Mouse (Mus musculus) liver (tissue): ENCODE measurements around the gene Vmn1r19.
"Not testable (repeated sequence)": the region's sequence is repeated elsewhere in the genome, so short reads cannot be mapped to it uniquely, and the experiment has no call there.

ENCODE experiments used
- DNase-seq: peaks from one replicate; pipeline ENCODE4 v3.0.0-alpha.2; 2020; ENCODE audit warnings: mixed read lengths

Vmn1r19 gene

GRCm38 (mm10) chr6:57403480-57403879 is at the start of gene Vmn1r19:
Gene Vmn1r19, plus strand, starts transcription at chr6:57403780.
- not testable (repeated sequence) for DNase-seq

DNA sequence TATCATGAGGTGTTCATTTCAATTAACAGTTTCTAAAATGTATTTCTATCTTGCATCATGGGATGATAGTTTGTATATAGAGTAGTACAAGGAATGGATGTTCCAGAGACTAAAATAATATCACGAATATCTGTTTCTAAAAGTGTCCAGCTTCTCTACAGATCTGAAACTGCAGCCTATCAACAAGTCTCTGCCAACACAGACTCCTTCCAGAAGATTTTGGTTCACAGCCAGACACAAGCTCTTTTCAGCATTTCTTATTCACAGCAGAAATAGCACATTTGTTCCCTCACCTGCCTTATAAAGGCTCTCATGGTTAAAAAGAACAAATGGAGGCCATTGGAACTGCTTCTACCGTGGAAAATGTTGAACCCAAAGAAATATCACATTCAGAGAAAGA is 46.7 kb upstream of the Vmn1r19 start:
- DNase-seq, result no peak

GRCm38 (mm10) chr6:57363627-57364026 is 40.0 kb upstream of the Vmn1r19 start, which contains the start of gene Vmn1r17:
Gene Vmn1r17, minus strand, starts transcription at chr6:57363727.
- no peak for DNase-seq

- not testable (repeated sequence) for DNase-seq
Observed at GRCm38 (mm10) chr6:57365866-57366265, 37.7 kb upstream of the Vmn1r19 start.

- DNase-seq, result no peak
Observed at GRCm38 (mm10) chr6:57367496-57367895, 36.1 kb upstream of the Vmn1r19 start.

- no peak for DNase-seq
Observed at GRCm38 (mm10) chr6:57395683-57396082, 7.9 kb upstream of the Vmn1r19 start, which contains the start of gene Vmn1r18. Gene Vmn1r18, minus strand, starts transcription at chr6:57395783.

DNA sequence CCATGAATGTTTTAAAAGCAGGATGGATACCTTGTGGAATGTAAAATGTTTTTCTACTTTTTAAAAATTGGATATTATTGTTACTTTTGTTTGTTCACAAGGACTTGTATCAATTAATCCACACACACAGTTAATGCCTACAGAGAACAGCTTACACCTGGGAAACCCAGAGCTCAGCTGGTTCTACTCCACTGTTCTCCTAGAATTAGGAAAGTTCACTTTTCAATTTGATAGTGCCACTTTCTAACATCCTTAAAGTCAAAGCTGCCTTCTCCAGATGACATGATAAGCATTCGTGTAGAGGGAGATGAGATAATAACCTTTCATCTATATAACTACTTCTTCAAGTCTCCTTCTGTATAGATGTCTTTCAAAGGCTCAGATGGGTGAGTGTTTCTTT is 25.1 kb downstream of the Vmn1r19 start, which contains the start of gene Vmn1r20:
Vmn1r20 (plus strand) TSS at position 301 of the 400 bp plus-strand sequence.
- DNase-seq, result no peak

DNA sequence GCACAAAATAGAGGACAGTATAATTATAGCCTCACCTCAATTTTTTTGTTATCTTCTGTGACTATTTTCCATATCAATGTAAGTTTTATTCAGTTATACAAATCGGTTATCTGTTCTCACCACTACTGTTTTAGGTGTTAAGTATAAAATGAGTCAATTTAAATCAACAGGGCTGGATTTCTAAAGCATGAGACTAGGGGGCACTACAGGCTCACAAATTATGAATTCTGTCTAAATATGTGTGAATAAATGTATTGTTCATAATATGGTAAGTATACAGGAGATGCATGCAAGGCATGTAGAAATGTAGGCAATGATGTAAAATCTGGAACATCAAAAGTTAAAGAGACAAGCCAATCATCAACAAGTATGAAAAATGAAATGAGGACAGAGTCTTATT is 27.6 kb downstream of the Vmn1r19 start:
- no peak for DNase-seq
